ENCODE assay signal across 10 mouse cellular contexts in the genomic region with DNA sequence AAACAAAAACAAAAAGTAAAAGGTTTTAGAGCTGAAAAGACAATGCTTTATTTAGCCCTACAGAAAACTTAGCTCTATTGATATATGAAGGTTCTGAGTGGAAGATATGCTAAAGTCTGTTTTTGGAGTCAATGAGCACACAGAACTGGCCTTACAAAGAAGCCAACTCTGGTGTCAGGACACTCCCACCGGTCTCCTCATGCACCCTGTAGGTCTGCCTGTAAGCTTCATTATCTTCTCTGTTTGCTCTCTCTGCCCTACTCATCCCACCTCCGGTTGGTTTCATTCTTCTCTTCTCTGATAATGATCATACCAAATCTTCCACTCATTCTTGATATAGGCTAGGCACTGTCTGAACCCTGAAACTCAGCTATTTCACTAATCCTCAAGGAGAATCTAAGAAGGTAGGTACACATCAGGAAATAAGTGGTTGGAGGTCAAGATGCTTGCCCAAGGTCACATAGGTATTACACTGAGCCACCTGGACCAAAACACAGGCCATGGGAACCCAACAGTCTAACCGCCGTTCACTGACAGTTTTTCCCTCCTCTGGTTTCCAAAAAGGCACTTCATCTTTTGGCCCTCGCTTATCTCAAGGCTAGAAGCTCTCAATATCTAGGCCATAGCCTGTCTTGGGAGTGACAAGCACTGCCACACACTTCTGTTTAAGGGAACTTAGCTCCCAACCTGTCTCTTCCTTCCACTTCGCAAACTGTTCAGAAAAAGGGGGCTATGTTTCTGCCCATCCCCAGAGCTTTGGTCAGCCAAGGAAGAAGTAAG. TPM values are rescaled to one million over a fixed set of nuclear protein-coding genes. Genes with fewer than 3 reads are reported as not detected.
DNase-seq lines count a peak whose midpoint lies in the region; ATAC-seq and TF ChIP-seq lines count a peak whose summit lies in the region.
"Had no signal": no experiment of that assay in that cellular context is flagged by ENCODE, and none has a peak within 500 bp of the region (broad histone marks: within the 10 kb centered on the region; RNA-seq: fewer than 3 reads in every experiment).

No protein-coding gene starts in this region.

- H3K27me3 ChIP-seq in embryonic facial prominence, embryonic 11.5 days (ENCODE audit: control insufficient read depth, insufficient read depth, low read length), result no peaks in the 10 kb centered on the region
- no peaks in the 10 kb centered on the region for H3K27me3 ChIP-seq in intestine, embryonic 14.5 days (replicated peaks; ENCODE audit: control insufficient read depth, insufficient read depth, low read length)
- H3K27me3 ChIP-seq in myocyte (ENCODE audit: control insufficient read depth, insufficient read depth, insufficient read length), result no peaks in the 10 kb centered on the region

- intact Hi-C loops in left cerebral cortex, adult 2 months (cut with DNase I), result loop anchor here (10.0 kb wide), 1 partner anchor 611 kb away; the partner anchor contains the start of gene Cish
- intact Hi-C loops in left cerebral cortex, postnatal 25 days (cut with DNase I), result no loop called here

- ATAC-seq in embryonic facial prominence, embryonic 11.5 days (replicated peaks; ENCODE audit: insufficient number of reproducible peaks, low FRiP score, low TSS enrichment, low read depth), result no peak
- no peak for ATAC-seq in intestine, embryonic 14.5 days (replicated peaks; ENCODE audit: low FRiP score, low TSS enrichment, low read depth)

- peaks cover 3% of the 10 kb centered on the region for H3K36me3 ChIP-seq in embryonic facial prominence, embryonic 11.5 days (replicated peaks; ENCODE audit: control insufficient read depth, insufficient read depth, low read depth, low read length)
- H3K36me3 ChIP-seq in intestine, embryonic 14.5 days (ENCODE audit: control insufficient read depth, insufficient read depth, low read length), result peaks cover 27% of the 10 kb centered on the region
- H3K36me3 ChIP-seq in myocyte (ENCODE audit: control insufficient read depth, insufficient read depth), result peaks cover 6% of the 10 kb centered on the region

- no peak for TF ChIP-seq POLR2A in myocyte (IDR thresholded peaks at IDR 0.05; ENCODE audit: insufficient read length, low read depth)

- 82% methylated on average over 6 of the region's 6 CpGs for WGBS in embryonic facial prominence, embryonic 11.5 days
- WGBS in intestine, embryonic 14.5 days, result 81% methylated on average over 6 of the region's 6 CpGs

- DNase-seq in left cerebral cortex, adult 2 months (ENCODE audit: extremely low spot score in 1 of 2, low spot score in 2 of 2), result no peak
- DNase-seq in left cerebral cortex, postnatal 25 days (ENCODE audit: low spot score in 2 of 2), result no peak
- DNase-seq in embryonic facial prominence, embryonic 11.5 days (ENCODE audit: low spot score), result no peak
- DNase-seq in intestine, embryonic 14.5 days (ENCODE audit: low spot score), result no peak
- DNase-seq in adrenal gland, postnatal 10 days, result no peak
- no peak for DNase-seq in cerebellum, adult 8-10 months
- DNase-seq in adipocyte (ENCODE audit: low spot score), result no peak

- TF ChIP-seq CTCF in left cerebral cortex, adult 2 months (IDR thresholded peaks at IDR 0.05), result no peak

- H3ac ChIP-seq in myocyte (ENCODE audit: control insufficient read depth, insufficient read length), result peak overlapping the region; percentile 87

- peak overlapping the region; percentile 94 for H3K4me2 ChIP-seq in embryonic facial prominence, embryonic 11.5 days (ENCODE audit: low read depth, low read length)
- H3K4me2 ChIP-seq in intestine, embryonic 14.5 days (ENCODE audit: low read length), result peak overlapping the region; percentile 96
- H3K4me2 ChIP-seq in myocyte (ENCODE audit: low read depth), result peak overlapping the region; percentile 81

- H3K4me1 ChIP-seq in embryonic facial prominence, embryonic 11.5 days (ENCODE audit: control insufficient read depth, insufficient read depth, low read length), result peaks cover 3% of the 10 kb centered on the region; the same call in 1 of the 2 replicates
- 0 out of 2 replicates have a peak, but pooled peaks cover 5% of the 10 kb centered on the region for H3K4me1 ChIP-seq in intestine, embryonic 14.5 days (replicated peaks; ENCODE audit: control insufficient read depth, insufficient read depth, low read length)

- no peaks in the 10 kb centered on the region for H3K9me3 ChIP-seq in embryonic facial prominence, embryonic 11.5 days (replicated peaks; ENCODE audit: control insufficient read depth, low read length)
- H3K9me3 ChIP-seq in intestine, embryonic 14.5 days (ENCODE audit: control insufficient read depth, low read length), result no peaks in the 10 kb centered on the region

- H3K79me2 ChIP-seq in myocyte (ENCODE audit: control insufficient read depth, insufficient read depth), result peaks cover 11% of the 10 kb centered on the region

- peak overlapping the region; percentile 52 for H3K4me3 ChIP-seq in left cerebral cortex, adult 2 months
- peak overlapping the region; percentile 60 for H3K4me3 ChIP-seq in embryonic facial prominence, embryonic 11.5 days (ENCODE audit: low read depth, low read length)
- peak overlapping the region; percentile 69 for H3K4me3 ChIP-seq in intestine, embryonic 14.5 days (ENCODE audit: low read depth, low read length)
- peak overlapping the region; percentile 67 for H3K4me3 ChIP-seq in myocyte

- peak overlapping the region; percentile 65; the same call in 1 of the 2 replicates for H3K9ac ChIP-seq in embryonic facial prominence, embryonic 11.5 days (replicated peaks; ENCODE audit: low read length)
- peak overlapping the region; percentile 69 for H3K9ac ChIP-seq in intestine, embryonic 14.5 days (ENCODE audit: low read length)

- H3K27ac ChIP-seq in left cerebral cortex, adult 2 months, result peak overlapping the region; percentile 95; the same call in 1 of the 2 replicates
- H3K27ac ChIP-seq in embryonic facial prominence, embryonic 11.5 days (replicated peaks; ENCODE audit: low read depth, low read length), result no peak overlapping the region
- H3K27ac ChIP-seq in intestine, embryonic 14.5 days (ENCODE audit: low read depth), result no peak overlapping the region

TF ChIP-seq in myocyte, 11 proteins besides CTCF, POLR2A, EP300 and RAD21:
- TF ChIP-seq SRF (IDR thresholded peaks at IDR 0.05; ENCODE audit: control insufficient read depth, insufficient read length, low read depth) (no peak), MYOG (IDR thresholded peaks at IDR 0.05; ENCODE audit: control insufficient read depth in 1 of 3, insufficient read depth in 1 of 3, insufficient read length in 2 of 3, low read depth in 2 of 3) (no peak), USF1 (IDR thresholded peaks at IDR 0.05; ENCODE audit: low read depth) (no peak), MYOD1 (IDR thresholded peaks at IDR 0.05; ENCODE audit: control insufficient read depth in 1 of 3, insufficient read length in 2 of 3, low read depth in 2 of 3) (no peak), TCF12 (IDR thresholded peaks at IDR 0.05; ENCODE audit: insufficient read depth, poor library complexity, severe bottlenecking) (no peak), MAX (IDR thresholded peaks at IDR 0.05; ENCODE audit: low read depth) (no peak), CEBPB (IDR thresholded peaks at IDR 0.05; ENCODE audit: insufficient read depth, poor library complexity, severe bottlenecking) (no peak), E2F4 (IDR thresholded peaks at IDR 0.05; ENCODE audit: insufficient read depth) (no peak), REST (IDR thresholded peaks at IDR 0.05; ENCODE audit: insufficient read depth, insufficient read length) (no peak), POLR2AphosphoS2 (IDR thresholded peaks at IDR 0.05; ENCODE audit: insufficient read length, low read depth) (no peak), TCF3 (IDR thresholded peaks at IDR 0.05; ENCODE audit: insufficient read length, low read depth) (no peak)

RNA-seq across cellular contexts. Expression of gene Tex264, which starts 1.4 kb away (rescaled TPM):
- 10 to 100 TPM; 92.2 to 98.1 TPM for total RNA-seq in left cerebral cortex, adult 2 months (2021)
- total RNA-seq in left cerebral cortex, postnatal 25 days (2021), result 100 to 1,000 TPM in 1 of 2 experiments, 10 to 100 TPM in 1; 96.3 to 106 TPM
- polyA plus RNA-seq in embryonic facial prominence, embryonic 11.5 days (2014; fragmentation: Nextera tagmentation; extraction: Ambion mirVana), result 32.1 and 32.4 TPM in 2 replicates
- polyA plus RNA-seq in intestine, embryonic 14.5 days (2014; fragmentation: Nextera tagmentation; extraction: Ambion mirVana), result 47.8 and 49.8 TPM in 2 replicates
- polyA plus RNA-seq in myocyte (2012; fragmentation: generic; extraction: Trizol), result 111 TPM
- total RNA-seq in adrenal gland, postnatal 10 days (2021), result 10 to 100 TPM; 76.4 to 79.0 TPM

RNA-seq across cellular contexts. Expression of gene Grm2, which starts 28.4 kb away (rescaled TPM):
- total RNA-seq in left cerebral cortex, adult 2 months (2021), result 10 to 100 TPM; 57.0 to 60.5 TPM
- 10 to 100 TPM; 54.6 to 56.2 TPM for total RNA-seq in left cerebral cortex, postnatal 25 days (2021)
- 3.6 TPM in 2 replicates for polyA plus RNA-seq in embryonic facial prominence, embryonic 11.5 days (2014; fragmentation: Nextera tagmentation; extraction: Ambion mirVana)
- not detected in 2 replicates for polyA plus RNA-seq in intestine, embryonic 14.5 days (2014; fragmentation: Nextera tagmentation; extraction: Ambion mirVana)
- polyA plus RNA-seq in myocyte (2012; fragmentation: generic; extraction: Trizol), result not detected
- not detected for total RNA-seq in adrenal gland, postnatal 10 days (2021)
- total RNA-seq: adrenal gland, postnatal 25 days had no signal

RNA-seq across cellular contexts. Expression of gene Iqcf6, which starts 57.9 kb away (rescaled TPM):
- total RNA-seq in left cerebral cortex, adult 2 months (2021), result not detected
- total RNA-seq in left cerebral cortex, postnatal 25 days (2021), result not detected
- polyA plus RNA-seq in embryonic facial prominence, embryonic 11.5 days (2014; fragmentation: Nextera tagmentation; extraction: Ambion mirVana), result not detected in 2 replicates
- not detected in 2 replicates for polyA plus RNA-seq in intestine, embryonic 14.5 days (2014; fragmentation: Nextera tagmentation; extraction: Ambion mirVana)
- polyA plus RNA-seq in myocyte (2012; fragmentation: generic; extraction: Trizol), result not detected
- not detected for total RNA-seq in adrenal gland, postnatal 10 days (2021)
- total RNA-seq: adrenal gland, postnatal 25 days; layer of hippocampus, adult 8-10 months had no signal

Comparison
In these comparisons a context has a peak if more than half of its experiments do, and no peak if none do; other contexts are left out.
1. RNA of gene Grm2, which starts 28.4 kb away (total RNA-seq): 57.0 to 60.5 TPM in left cerebral cortex, adult 2 months and 54.6 to 56.2 TPM in left cerebral cortex, postnatal 25 days; not detected in adrenal gland, postnatal 10 days; every median in the first group is over 10 times any median in the second.
2. Peak in every context shown above with its lines, with median percentiles within 50 percentile points of each other: H3K4me3 ChIP-seq and H3K4me2 ChIP-seq.